Mouse (Mus musculus) kidney, embryonic 15.5 days (tissue): ENCODE results near the gene Grap2. TPM values are rescaled to one million over a fixed set of nuclear protein-coding genes. Genes with fewer than 3 reads are reported as not detected.
A peak's percentile ranks its signal among the peaks of the same experiment; 100 is the strongest.

Experiments used
- ATAC-seq: fragments of 200-750 bp; cut with Nextera tagmentation; replicated peaks from 2 replicates; pipeline ENCODE4 v1.8.0; 2017; ENCODE audit warnings: moderate TSS enrichment; ENCODE audit not compliant: low FRiP score
- H3K27ac ChIP-seq: fragments of 300-500 bp; sonication (generic); 2 replicates; pipeline ENCODE4 v1.5.1; 2015; ENCODE audit warnings: mild to moderate bottlenecking, inconsistent platforms
- H3K27me3 ChIP-seq: fragments of 300-500 bp; sonication (generic); 2 replicates; pipeline ENCODE4 v1.6.1; 2015; ENCODE audit warnings: inconsistent platforms
- H3K36me3 ChIP-seq: fragments of 300-500 bp; sonication (generic); 2 replicates; pipeline ENCODE4 v1.6.1; 2015; ENCODE audit warnings: inconsistent platforms
- H3K4me1 ChIP-seq: fragments of 300-500 bp; sonication (generic); 2 replicates; pipeline ENCODE4 v1.6.1; 2015; ENCODE audit warnings: inconsistent platforms
- H3K4me2 ChIP-seq: fragments of 300-500 bp; sonication (generic); 2 replicates; pipeline ENCODE4 v1.6.1; 2015; ENCODE audit warnings: moderate library complexity, mild to moderate bottlenecking, inconsistent platforms
- H3K4me3 ChIP-seq: fragments of 300-500 bp; sonication (generic); replicated peaks from 2 replicates; pipeline ENCODE4 v1.5.1; 2015; ENCODE audit warnings: mild to moderate bottlenecking, inconsistent platforms
- H3K9ac ChIP-seq: fragments of 300-500 bp; sonication (generic); 2 replicates; pipeline ENCODE4 v1.6.1; 2015; ENCODE audit warnings: mild to moderate bottlenecking, inconsistent platforms
- H3K9me3 ChIP-seq: fragments of 300-500 bp; sonication (generic); replicated peaks from 2 replicates; pipeline ENCODE4 v1.6.1; 2016; ENCODE audit warnings: inconsistent platforms
- WGBS: fragments of 180-500 bp; shearing (Covaris S2); methylation state at CpG from one replicate; pipeline ENCODE4 v1.1.7; 2015; ENCODE audit warnings: mixed read lengths; 5-methylcytosine and 5-hydroxymethylcytosine counted together
- polyA plus RNA-seq: library from polyadenylated mRNA; unstranded; fragments of >200 nt; fragmentation: Nextera tagmentation; extraction: Ambion mirVana; gene quantifications from 2 replicates; pipeline ENCODE4 v1.2.1, GENCODE M21; 2015

Gene Grap2
- polyA plus RNA-seq, 1 experiment from 2014 or later, result 1.4 TPM

GRCm38 (mm10) chr15:80630147-80630546 is 57.8 kb downstream of the Grap2 start:
- no peak overlapping the region for H3K4me2 ChIP-seq
- 74% methylated on average over 7 of the region's 7 CpGs for WGBS
- no peak overlapping the region for H3K4me3 ChIP-seq
- ATAC-seq, result no peak
- H3K9me3 ChIP-seq, result no peaks in the 10 kb centered on the region
- H3K27me3 ChIP-seq, result no peaks in the 10 kb centered on the region
- H3K27ac ChIP-seq, result no peak overlapping the region
- peaks cover 10% of the 10 kb centered on the region for H3K4me1 ChIP-seq
- H3K36me3 ChIP-seq, result no peaks in the 10 kb centered on the region
- H3K9ac ChIP-seq, result no peak overlapping the region

GRCm38 (mm10) chr15:80630711-80631110 is 58.3 kb downstream of the Grap2 start:
- no peak for ATAC-seq
- H3K4me1 ChIP-seq, result peaks cover 10% of the 10 kb centered on the region
- peak overlapping the region; percentile 33; the same call in 1 of the 2 replicates for H3K4me2 ChIP-seq
- no peaks in the 10 kb centered on the region for H3K36me3 ChIP-seq
- 40% methylated on average over 14 of the region's 14 CpGs for WGBS
- H3K9me3 ChIP-seq, result no peaks in the 10 kb centered on the region
- H3K9ac ChIP-seq, result no peak overlapping the region
- H3K27me3 ChIP-seq, result no peaks in the 10 kb centered on the region
- H3K4me3 ChIP-seq, result no peak overlapping the region
- no peak overlapping the region for H3K27ac ChIP-seq

- 86% methylated on average over 2 of the region's 2 CpGs for WGBS
- Histone ChIP-seq H3K36me3 (no peaks in the 10 kb centered on the region), H3K27ac (no peak overlapping the region), H3K4me3 (no peak overlapping the region), H3K4me1 (peaks cover 10% of the 10 kb centered on the region), H3K27me3 (no peaks in the 10 kb centered on the region), H3K9me3 (no peaks in the 10 kb centered on the region), H3K4me2 (no peak overlapping the region), H3K9ac (no peak overlapping the region)
- ATAC-seq, result no peak
These were observed 58.9 kb downstream of the Grap2 start for GRCm38 (mm10) chr15:80631311-80631710.

- no peak overlapping the region for H3K27ac ChIP-seq
- H3K9ac ChIP-seq, result no peak overlapping the region
- H3K4me3 ChIP-seq, result no peak overlapping the region
- no peaks in the 10 kb centered on the region for H3K36me3 ChIP-seq
- peaks cover 10% of the 10 kb centered on the region for H3K4me1 ChIP-seq
- no peak for ATAC-seq
- WGBS, result 85% methylated on average over 13 of the region's 13 CpGs
- no peak overlapping the region for H3K4me2 ChIP-seq
- H3K27me3 ChIP-seq, result peaks cover 3% of the 10 kb centered on the region; the same call in 1 of the 2 replicates
- H3K9me3 ChIP-seq, result no peaks in the 10 kb centered on the region
These were observed 60.0 kb downstream of the Grap2 start for GRCm38 (mm10) chr15:80632280-80632893.

- no peak for ATAC-seq
- no peaks in the 10 kb centered on the region for H3K36me3 ChIP-seq
- no peak overlapping the region for H3K27ac ChIP-seq
- no peak overlapping the region for H3K4me3 ChIP-seq
- peaks cover 3% of the 10 kb centered on the region; the same call in 1 of the 2 replicates for H3K27me3 ChIP-seq
- no peak overlapping the region for H3K9ac ChIP-seq
- no peak overlapping the region for H3K4me2 ChIP-seq
- H3K9me3 ChIP-seq, result no peaks in the 10 kb centered on the region
- 53% methylated on average over 11 of the region's 11 CpGs for WGBS
- peaks cover 16% of the 10 kb centered on the region for H3K4me1 ChIP-seq
These were observed 62.2 kb downstream of the Grap2 start for GRCm38 (mm10) chr15:80634391-80635193.

- 46% methylated on average over 13 of the region's 13 CpGs for WGBS
- Histone ChIP-seq H3K4me2 (no peak overlapping the region), H3K27ac (no peak overlapping the region), H3K27me3 (peaks cover 3% of the 10 kb centered on the region; the same call in 1 of the 2 replicates), H3K4me3 (no peak overlapping the region), H3K36me3 (no peaks in the 10 kb centered on the region), H3K9me3 (no peaks in the 10 kb centered on the region), H3K9ac (no peak overlapping the region), H3K4me1 (peaks cover 12% of the 10 kb centered on the region; the same call in 1 of the 2 replicates)
- ATAC-seq, result no peak
These were observed 64.5 kb downstream of the Grap2 start for GRCm38 (mm10) chr15:80636757-80637372.

GRCm38 (mm10) chr15:80639071-80639702 is 66.8 kb downstream of the Grap2 start:
- no peak overlapping the region for H3K4me3 ChIP-seq
- no peak for ATAC-seq
- H3K27ac ChIP-seq, result no peak overlapping the region
- peaks cover 8% of the 10 kb centered on the region; the same call in 1 of the 2 replicates for H3K4me1 ChIP-seq
- no peak overlapping the region for H3K9ac ChIP-seq
- no peaks in the 10 kb centered on the region for H3K9me3 ChIP-seq
- WGBS, result 24% methylated on average over 11 of the region's 11 CpGs
- H3K4me2 ChIP-seq, result no peak overlapping the region
- H3K36me3 ChIP-seq, result no peaks in the 10 kb centered on the region
- peaks cover 3% of the 10 kb centered on the region; the same call in 1 of the 2 replicates for H3K27me3 ChIP-seq

GRCm38 (mm10) chr15:80639874-80640273 is 67.5 kb downstream of the Grap2 start:
- no peak overlapping the region for H3K4me2 ChIP-seq
- 84% methylated on average over 3 of the region's 3 CpGs for WGBS

GRCm38 (mm10) chr15:80641702-80642435 is 69.5 kb downstream of the Grap2 start:
- Histone ChIP-seq H3K9ac (no peak overlapping the region), H3K4me1 (peaks cover 9% of the 10 kb centered on the region; the same call in 1 of the 2 replicates), H3K36me3 (no peaks in the 10 kb centered on the region), H3K4me2 (no peak overlapping the region), H3K9me3 (no peaks in the 10 kb centered on the region), H3K27me3 (peaks cover under 1% of the 10 kb centered on the region; the same call in 1 of the 2 replicates), H3K27ac (no peak overlapping the region), H3K4me3 (no peak overlapping the region)
- 77% methylated on average over 2 of the region's 2 CpGs for WGBS
- no peak for ATAC-seq

More at GRCm38 (mm10) chr15:80639874-80640273, 67.5 kb downstream of the Grap2 start:
- no peak overlapping the region for H3K27ac ChIP-seq
- ATAC-seq, result no peak
- no peak overlapping the region for H3K4me3 ChIP-seq
- no peaks in the 10 kb centered on the region for H3K36me3 ChIP-seq
- H3K4me1 ChIP-seq, result peaks cover 6% of the 10 kb centered on the region; the same call in 1 of the 2 replicates
- H3K9ac ChIP-seq, result no peak overlapping the region
- H3K27me3 ChIP-seq, result peaks cover 3% of the 10 kb centered on the region; the same call in 1 of the 2 replicates
- H3K9me3 ChIP-seq, result no peaks in the 10 kb centered on the region

GRCm38 (mm10) chr15:80645006-80645797 is 72.8 kb downstream of the Grap2 start:
- Histone ChIP-seq H3K36me3 (no peaks in the 10 kb centered on the region), H3K4me3 (no peak overlapping the region), H3K4me1 (0 out of 2 replicates have a peak, but pooled peaks cover 3% of the 10 kb centered on the region), H3K27me3 (no peaks in the 10 kb centered on the region), H3K27ac (no peak overlapping the region), H3K9ac (no peak overlapping the region), H3K9me3 (no peaks in the 10 kb centered on the region), H3K4me2 (no peak overlapping the region)
- WGBS, result 86% methylated on average over 17 of the region's 17 CpGs
- no peak for ATAC-seq
